Mouse (Mus musculus) lung, postnatal 4 days (tissue): ENCODE measurements around the gene Sema3d.

ENCODE experiments used
- DNase-seq, 2 experiments: peaks; one replicate each; pipeline ENCODE4 v3.0.0; 2021

Sema3d gene

GRCm38 (mm10) chr5:12383133-12383959 lies at the start of gene Sema3d:
TSS of gene Sema3d (plus strand) at chr5:12383385.
- DNase-seq, result peak; percentile 75 to 76

- no peak for DNase-seq
Observed at GRCm38 (mm10) chr5:12377261-12377660, 5.9 kb upstream of the Sema3d start.

GRCm38 (mm10) chr5:12378900-12379299 lies 4.3 kb upstream of the Sema3d start:
- no peak for DNase-seq

GRCm38 (mm10) chr5:12382010-12382409 lies 1.2 kb upstream of the Sema3d start:
- no peak for DNase-seq

- no peak for DNase-seq
Observed at GRCm38 (mm10) chr5:12383960-12384285, 738 bp downstream of the Sema3d start.

GRCm38 (mm10) chr5:12392667-12393066 lies 9.5 kb downstream of the Sema3d start:
- DNase-seq, result no peak

- DNase-seq, result no peak
Observed at GRCm38 (mm10) chr5:12399271-12399670, 16.1 kb downstream of the Sema3d start.

- no peak for DNase-seq
Observed at GRCm38 (mm10) chr5:12404229-12404628, 21.0 kb downstream of the Sema3d start.

- no peak for DNase-seq
Observed at GRCm38 (mm10) chr5:12412595-12412994, 29.4 kb downstream of the Sema3d start.

GRCm38 (mm10) chr5:12423264-12423663 lies 40.1 kb downstream of the Sema3d start:
- no peak for DNase-seq

GRCm38 (mm10) chr5:12441737-12442136 lies 58.6 kb downstream of the Sema3d start:
- no peak for DNase-seq

- no peak for DNase-seq
Observed at GRCm38 (mm10) chr5:12442176-12443105, 59.3 kb downstream of the Sema3d start.

GRCm38 (mm10) chr5:12451089-12451488 lies 67.9 kb downstream of the Sema3d start:
- no peak for DNase-seq

GRCm38 (mm10) chr5:12454946-12455345 lies 71.8 kb downstream of the Sema3d start:
- DNase-seq, result no peak

- no peak for DNase-seq
Observed at GRCm38 (mm10) chr5:12457509-12457908, 74.3 kb downstream of the Sema3d start.

- no peak for DNase-seq
Observed at GRCm38 (mm10) chr5:12467568-12468336, 84.6 kb downstream of the Sema3d start.

GRCm38 (mm10) chr5:12474904-12475638 lies 91.9 kb downstream of the Sema3d start:
- DNase-seq, result no peak

- DNase-seq, result no peak
Observed at GRCm38 (mm10) chr5:12475639-12475916, 92.4 kb downstream of the Sema3d start.

GRCm38 (mm10) chr5:12487926-12488325 lies 104.7 kb downstream of the Sema3d start:
- DNase-seq, result no peak

GRCm38 (mm10) chr5:12491704-12492103 lies 108.5 kb downstream of the Sema3d start:
- no peak for DNase-seq

GRCm38 (mm10) chr5:12498227-12498928 lies 115.2 kb downstream of the Sema3d start:
- no peak for DNase-seq

- DNase-seq, result no peak
Observed at GRCm38 (mm10) chr5:12499037-12499436, 115.9 kb downstream of the Sema3d start.
